Mouse (Mus musculus): ENCODE measurements around the gene Cd82. TPM values are rescaled to one million over a fixed set of nuclear protein-coding genes. Genes with fewer than 3 reads are reported as not detected.

Cd82 gene
- polyA plus RNA-seq (2015; fragmentation: Nextera tagmentation; extraction: Ambion mirVana), result 171 and 180 TPM in 2 replicates

GRCm38 (mm10) chr2:93462760-93463159, at the start of gene Cd82:
Gene Cd82, minus strand, starts transcription at chr2:93463140.

Other genes with a start within 250 kb of the Cd82 start
- gene Tspan18, start 128.6 kb downstream of the Cd82 start, polyA plus RNA-seq (2015; fragmentation: Nextera tagmentation; extraction: Ambion mirVana), result 9.3 and 9.6 TPM in 2 replicates
- not detected in 2 replicates for gene Gm10803, start 97.4 kb upstream of the Cd82 start, polyA plus RNA-seq (2015; fragmentation: Nextera tagmentation; extraction: Ambion mirVana)
- gene Alx4, start 179.2 kb upstream of the Cd82 start, polyA plus RNA-seq (2015; fragmentation: Nextera tagmentation; extraction: Ambion mirVana), result 0.02 and 0.04 TPM in 2 replicates